Mouse (Mus musculus): ENCODE measurements around the gene Slit3. TPM values are rescaled to one million over a fixed set of nuclear protein-coding genes. Genes with fewer than 3 reads are reported as not detected.

Slit3 gene
- total and polyA plus RNA-seq, 2 experiments, result 0.09 to 0.12 TPM

DNA sequence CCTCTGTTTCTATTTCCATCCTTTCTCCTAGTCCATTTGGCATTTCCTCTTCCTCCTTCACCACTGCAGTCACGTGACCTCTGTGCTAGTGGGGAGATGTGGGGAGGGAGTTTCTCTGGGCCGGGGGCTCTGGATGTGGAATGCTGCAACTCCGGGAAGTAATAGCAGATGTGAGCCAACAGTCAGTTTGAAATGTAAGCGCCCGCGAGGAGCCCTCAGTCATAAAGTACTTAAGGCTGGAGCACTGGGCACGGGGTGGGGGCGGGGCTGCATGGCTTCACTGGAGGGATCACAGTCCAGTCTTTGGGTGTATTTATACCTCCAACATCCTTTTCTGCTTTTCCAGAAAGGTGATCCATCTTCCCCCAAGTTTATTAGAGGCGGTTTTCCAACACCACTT, 326.9 kb downstream of the Slit3 start:
- no peaks in the 10 kb centered on the region for H3K36me3 ChIP-seq (ENCODE audit: control insufficient read depth, insufficient read depth, low read length)
- no peak for DNase-seq (ENCODE audit: extremely low read depth, low read depth, low spot score)
- no peaks in the 10 kb centered on the region for H3K79me2 ChIP-seq (ENCODE audit: control insufficient read depth, insufficient read depth, low read length)
- no peak overlapping the region for H3K4me3 ChIP-seq (ENCODE audit: insufficient read depth, low read depth, low read length)
- no peak overlapping the region for H3K9ac ChIP-seq (ENCODE audit: low read depth, low read length)
- H3K27ac ChIP-seq (replicated peaks; ENCODE audit: insufficient read depth, low read depth, low read length), result no peak overlapping the region
- TF ChIP-seq CTCF (IDR thresholded peaks at IDR 0.05; ENCODE audit: low read depth, low read length) (no peak), POLR2A (IDR thresholded peaks at IDR 0.05; ENCODE audit: extremely low read depth, insufficient read depth, low read length) (no peak)
- no peaks in the 10 kb centered on the region for H3K4me1 ChIP-seq (ENCODE audit: control insufficient read depth, insufficient read depth, low read length)
- 76% methylated on average over 9 of the region's 9 CpGs for WGBS
- H3K27me3 ChIP-seq (ENCODE audit: control insufficient read depth, insufficient read depth, low read length), result no peaks in the 10 kb centered on the region

DNA sequence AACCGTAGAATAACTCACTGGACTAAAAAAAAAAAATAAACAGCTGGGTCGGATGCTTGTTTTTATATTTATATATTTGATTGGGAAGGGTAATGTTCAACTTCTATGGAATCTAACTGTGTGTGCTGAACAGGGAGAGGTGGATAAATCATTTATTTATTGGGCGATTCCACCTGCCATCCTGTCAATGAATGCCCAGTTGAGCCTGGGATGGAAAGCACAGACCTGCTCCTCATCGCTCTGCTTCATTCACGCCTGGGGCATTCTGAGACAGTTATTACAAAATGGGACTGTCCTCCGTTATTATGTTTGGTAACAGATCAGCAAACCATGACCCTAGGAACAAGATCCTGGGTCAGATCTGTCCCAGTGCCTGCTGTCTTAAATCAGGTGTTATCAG, 328.2 kb downstream of the Slit3 start:
- Histone ChIP-seq H3K4me3 (ENCODE audit: insufficient read depth, low read depth, low read length) (no peak overlapping the region), H3K9ac (ENCODE audit: low read depth, low read length) (no peak overlapping the region), H3K27ac (replicated peaks; ENCODE audit: insufficient read depth, low read depth, low read length) (no peak overlapping the region), H3K27me3 (ENCODE audit: control insufficient read depth, insufficient read depth, low read length) (no peaks in the 10 kb centered on the region), H3K36me3 (ENCODE audit: control insufficient read depth, insufficient read depth, low read length) (no peaks in the 10 kb centered on the region), H3K79me2 (ENCODE audit: control insufficient read depth, insufficient read depth, low read length) (no peaks in the 10 kb centered on the region), H3K4me1 (ENCODE audit: control insufficient read depth, insufficient read depth, low read length) (no peaks in the 10 kb centered on the region)
- 75% methylated on average over 6 of the region's 6 CpGs for WGBS
- TF ChIP-seq POLR2A (IDR thresholded peaks at IDR 0.05; ENCODE audit: extremely low read depth, insufficient read depth, low read length) (no peak), CTCF (IDR thresholded peaks at IDR 0.05; ENCODE audit: low read depth, low read length) (no peak)
- DNase-seq (ENCODE audit: extremely low read depth, low read depth, low spot score), result no peak

DNA sequence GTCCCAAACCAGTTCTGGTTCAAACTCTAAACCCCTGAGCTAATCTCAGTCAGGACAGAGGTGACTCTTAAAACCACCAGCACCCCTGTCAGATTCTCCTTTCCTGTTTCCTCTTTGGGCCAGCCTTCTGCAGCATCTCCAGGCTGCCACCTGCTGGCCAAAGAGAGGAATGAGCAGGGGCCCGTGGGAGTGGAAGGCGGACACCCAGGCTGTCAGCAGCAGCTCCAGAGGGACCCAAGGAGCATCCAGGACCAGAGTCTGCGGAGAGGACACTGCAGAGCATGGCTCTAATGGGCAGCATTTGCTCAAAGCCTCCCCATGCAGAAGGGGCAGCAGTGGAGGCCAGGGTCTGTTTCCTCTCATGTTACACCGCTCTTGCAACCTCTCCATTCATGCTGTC, 330.6 kb downstream of the Slit3 start:
- Histone ChIP-seq H3K4me3 (ENCODE audit: insufficient read depth, low read depth, low read length) (no peak overlapping the region), H3K36me3 (ENCODE audit: control insufficient read depth, insufficient read depth, low read length) (no peaks in the 10 kb centered on the region), H3K4me1 (ENCODE audit: control insufficient read depth, insufficient read depth, low read length) (no peaks in the 10 kb centered on the region), H3K27ac (replicated peaks; ENCODE audit: insufficient read depth, low read depth, low read length) (no peak overlapping the region), H3K9ac (ENCODE audit: low read depth, low read length) (no peak overlapping the region), H3K27me3 (ENCODE audit: control insufficient read depth, insufficient read depth, low read length) (no peaks in the 10 kb centered on the region), H3K79me2 (ENCODE audit: control insufficient read depth, insufficient read depth, low read length) (no peaks in the 10 kb centered on the region)
- DNase-seq (ENCODE audit: extremely low read depth, low read depth, low spot score), result peak; percentile 15
- WGBS, result 43% methylated on average over 4 of the region's 4 CpGs
- TF ChIP-seq POLR2A (IDR thresholded peaks at IDR 0.05; ENCODE audit: extremely low read depth, insufficient read depth, low read length), result no peak
- peak; percentile 90 for TF ChIP-seq CTCF (IDR thresholded peaks at IDR 0.05; ENCODE audit: low read depth, low read length)

DNA sequence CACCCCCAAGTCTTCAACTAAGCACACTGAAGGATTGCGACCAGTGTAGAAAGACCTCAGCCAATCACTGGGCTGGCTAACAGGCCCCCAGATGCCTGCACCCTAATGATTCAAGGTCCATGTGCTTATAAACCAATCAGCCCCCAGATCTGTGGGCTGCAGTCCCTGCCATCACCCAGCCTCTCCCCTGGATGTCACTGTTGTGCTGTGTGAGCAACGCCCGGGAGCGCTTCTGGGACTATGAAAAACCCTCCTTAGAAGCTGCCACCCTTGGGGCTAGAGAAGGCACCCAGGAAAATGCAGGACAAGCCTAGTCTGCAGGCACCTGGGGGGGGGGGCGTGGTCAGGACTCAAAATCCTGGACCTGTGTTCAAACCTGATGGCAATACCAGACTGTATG, 331.4 kb downstream of the Slit3 start:
- Histone ChIP-seq H3K27me3 (ENCODE audit: control insufficient read depth, insufficient read depth, low read length) (no peaks in the 10 kb centered on the region), H3K27ac (replicated peaks; ENCODE audit: insufficient read depth, low read depth, low read length) (no peak overlapping the region), H3K79me2 (ENCODE audit: control insufficient read depth, insufficient read depth, low read length) (no peaks in the 10 kb centered on the region), H3K36me3 (ENCODE audit: control insufficient read depth, insufficient read depth, low read length) (no peaks in the 10 kb centered on the region), H3K4me3 (ENCODE audit: insufficient read depth, low read depth, low read length) (no peak overlapping the region), H3K9ac (ENCODE audit: low read depth, low read length) (no peak overlapping the region), H3K4me1 (ENCODE audit: control insufficient read depth, insufficient read depth, low read length) (no peaks in the 10 kb centered on the region)
- peak; percentile 21; the same call in 1 of the 2 replicates for TF ChIP-seq CTCF (IDR thresholded peaks at IDR 0.05; ENCODE audit: low read depth, low read length)
- no peak for TF ChIP-seq POLR2A (IDR thresholded peaks at IDR 0.05; ENCODE audit: extremely low read depth, insufficient read depth, low read length)
- WGBS, result 59% methylated on average over 5 of the region's 5 CpGs
- DNase-seq (ENCODE audit: extremely low read depth, low read depth, low spot score), result no peak

DNA sequence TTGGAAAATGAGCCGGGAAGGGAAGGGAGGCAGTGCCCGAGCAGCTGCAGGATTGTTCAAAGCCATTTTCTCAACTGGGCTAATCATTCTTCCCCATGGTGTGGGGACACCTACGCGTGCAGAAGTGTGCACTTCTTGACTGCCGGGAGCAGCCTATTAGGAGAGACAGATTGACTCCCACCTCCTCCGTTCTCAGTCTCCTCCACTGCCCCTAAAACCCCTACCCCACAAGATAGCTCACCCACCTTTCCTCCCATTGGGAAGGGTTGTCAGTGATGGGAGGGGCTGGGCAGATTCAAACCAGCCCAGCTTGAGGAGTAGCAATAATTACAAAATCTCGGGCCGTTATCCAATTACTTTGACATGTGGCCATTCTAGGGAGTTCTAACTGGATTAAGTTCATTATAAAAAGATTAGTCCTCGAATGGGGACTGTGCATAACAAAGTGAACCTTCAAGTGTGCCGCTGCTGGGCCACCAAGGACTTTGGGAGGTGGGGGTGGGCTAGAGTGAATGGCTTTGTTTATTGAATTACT, 333.2 kb downstream of the Slit3 start:
- no peaks in the 10 kb centered on the region for H3K4me1 ChIP-seq (ENCODE audit: control insufficient read depth, insufficient read depth, low read length)
- TF ChIP-seq CTCF (IDR thresholded peaks at IDR 0.05; ENCODE audit: low read depth, low read length) (no peak), POLR2A (IDR thresholded peaks at IDR 0.05; ENCODE audit: extremely low read depth, insufficient read depth, low read length) (no peak)
- DNase-seq (ENCODE audit: extremely low read depth, low read depth, low spot score), result no peak
- WGBS, result 67% methylated on average over 10 of the region's 10 CpGs
- H3K79me2 ChIP-seq (ENCODE audit: control insufficient read depth, insufficient read depth, low read length), result no peaks in the 10 kb centered on the region
- H3K27ac ChIP-seq (replicated peaks; ENCODE audit: insufficient read depth, low read depth, low read length), result no peak overlapping the region
- H3K9ac ChIP-seq (ENCODE audit: low read depth, low read length), result no peak overlapping the region
- no peak overlapping the region for H3K4me3 ChIP-seq (ENCODE audit: insufficient read depth, low read depth, low read length)
- no peaks in the 10 kb centered on the region for H3K27me3 ChIP-seq (ENCODE audit: control insufficient read depth, insufficient read depth, low read length)
- no peaks in the 10 kb centered on the region for H3K36me3 ChIP-seq (ENCODE audit: control insufficient read depth, insufficient read depth, low read length)

DNA sequence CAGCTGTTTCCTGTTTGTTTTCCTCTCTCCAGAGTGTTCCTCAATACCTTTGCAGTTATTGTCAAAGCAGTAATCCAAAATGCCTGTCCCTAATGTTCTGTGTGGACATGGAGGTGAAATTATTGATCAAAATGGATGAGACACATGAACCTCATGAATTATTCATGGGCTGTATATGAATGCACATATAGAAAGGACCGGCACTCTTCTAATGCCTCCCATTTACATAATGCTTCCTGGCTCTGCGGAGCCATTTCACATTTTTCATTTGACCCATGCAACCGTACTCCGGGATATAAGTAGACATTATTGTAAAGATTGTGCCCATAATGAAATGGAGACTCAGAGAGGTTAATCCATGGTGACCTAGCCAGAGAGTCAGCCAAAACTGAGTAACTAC, 333.8 kb downstream of the Slit3 start:
- 95% methylated on average over 4 of the region's 4 CpGs for WGBS
- no peaks in the 10 kb centered on the region for H3K27me3 ChIP-seq (ENCODE audit: control insufficient read depth, insufficient read depth, low read length)
- no peaks in the 10 kb centered on the region for H3K79me2 ChIP-seq (ENCODE audit: control insufficient read depth, insufficient read depth, low read length)
- TF ChIP-seq POLR2A (IDR thresholded peaks at IDR 0.05; ENCODE audit: extremely low read depth, insufficient read depth, low read length) (no peak), CTCF (IDR thresholded peaks at IDR 0.05; ENCODE audit: low read depth, low read length) (no peak)
- H3K4me3 ChIP-seq (ENCODE audit: insufficient read depth, low read depth, low read length), result no peak overlapping the region
- H3K9ac ChIP-seq (ENCODE audit: low read depth, low read length), result no peak overlapping the region
- no peak overlapping the region for H3K27ac ChIP-seq (replicated peaks; ENCODE audit: insufficient read depth, low read depth, low read length)
- no peaks in the 10 kb centered on the region for H3K4me1 ChIP-seq (ENCODE audit: control insufficient read depth, insufficient read depth, low read length)
- DNase-seq (ENCODE audit: extremely low read depth, low read depth, low spot score), result no peak
- no peaks in the 10 kb centered on the region for H3K36me3 ChIP-seq (ENCODE audit: control insufficient read depth, insufficient read depth, low read length)
